Mouse (Mus musculus) thymus, postnatal 25 days (tissue): ENCODE results near the gene Gprc5c.
"Not testable (repeated sequence)": the region's sequence is repeated elsewhere in the genome, so short reads cannot be mapped to it uniquely, and the experiment has no call there.

Experiments used
- DNase-seq: peaks from one replicate; pipeline ENCODE4 v3.0.0; 2022

Gene Gprc5c

GRCm38 (mm10) chr11:114869787-114870186 lies 18.8 kb downstream of the Gprc5c start:
- DNase-seq: no peak

- DNase-seq: no peak
Measured at GRCm38 (mm10) chr11:114871540-114871939, 20.6 kb downstream of the Gprc5c start.

GRCm38 (mm10) chr11:114873022-114873817 lies 22.3 kb downstream of the Gprc5c start:
- DNase-seq: peak; percentile 70

GRCm38 (mm10) chr11:114874226-114875145 lies 23.5 kb downstream of the Gprc5c start:
- no peak for DNase-seq

- DNase-seq: no peak
Measured at GRCm38 (mm10) chr11:114875301-114875801, 24.4 kb downstream of the Gprc5c start.

GRCm38 (mm10) chr11:114876176-114876575 lies 25.2 kb downstream of the Gprc5c start:
- DNase-seq: peak; percentile 36

GRCm38 (mm10) chr11:114876621-114877020 lies 25.7 kb downstream of the Gprc5c start:
- DNase-seq: no peak

GRCm38 (mm10) chr11:114877145-114877544 lies 26.2 kb downstream of the Gprc5c start:
- peak; percentile 44 for DNase-seq

- no peak for DNase-seq
Measured at GRCm38 (mm10) chr11:114879666-114880065, 28.7 kb downstream of the Gprc5c start.

GRCm38 (mm10) chr11:114880185-114880584 lies 29.2 kb downstream of the Gprc5c start:
- DNase-seq: no peak

- peak; percentile 46 for DNase-seq
Measured at GRCm38 (mm10) chr11:114880589-114880988, 29.6 kb downstream of the Gprc5c start.

- no peak for DNase-seq
Measured at GRCm38 (mm10) chr11:114883251-114883789, 32.4 kb downstream of the Gprc5c start.

GRCm38 (mm10) chr11:114884380-114885100 lies 33.6 kb downstream of the Gprc5c start:
- no peak for DNase-seq

GRCm38 (mm10) chr11:114889991-114890518 lies 39.1 kb downstream of the Gprc5c start, which contains the start of gene Cd300a:
Gene Cd300a, plus strand, starts transcription at chr11:114890041.
- no peak for DNase-seq

- DNase-seq: no peak
Measured at GRCm38 (mm10) chr11:114890542-114890941, 39.6 kb downstream of the Gprc5c start.

- no peak for DNase-seq
Measured at GRCm38 (mm10) chr11:114896085-114896484, 45.1 kb downstream of the Gprc5c start.

- no peak for DNase-seq
Measured at GRCm38 (mm10) chr11:114898026-114898425, 47.1 kb downstream of the Gprc5c start.

- no peak for DNase-seq
Measured at GRCm38 (mm10) chr11:114903224-114903623, 52.3 kb downstream of the Gprc5c start.

- no peak for DNase-seq
Measured at GRCm38 (mm10) chr11:114907567-114907966, 56.6 kb downstream of the Gprc5c start.

- DNase-seq: no peak
Measured at GRCm38 (mm10) chr11:114908086-114908485, 57.1 kb downstream of the Gprc5c start.

- DNase-seq: not testable (repeated sequence)
Measured at GRCm38 (mm10) chr11:114909538-114909937, 58.6 kb downstream of the Gprc5c start.

GRCm38 (mm10) chr11:114912847-114913246 lies 61.9 kb downstream of the Gprc5c start:
- peak; percentile 36 for DNase-seq
